Mouse (Mus musculus): ENCODE results near the gene Ranbp9.

DNA sequence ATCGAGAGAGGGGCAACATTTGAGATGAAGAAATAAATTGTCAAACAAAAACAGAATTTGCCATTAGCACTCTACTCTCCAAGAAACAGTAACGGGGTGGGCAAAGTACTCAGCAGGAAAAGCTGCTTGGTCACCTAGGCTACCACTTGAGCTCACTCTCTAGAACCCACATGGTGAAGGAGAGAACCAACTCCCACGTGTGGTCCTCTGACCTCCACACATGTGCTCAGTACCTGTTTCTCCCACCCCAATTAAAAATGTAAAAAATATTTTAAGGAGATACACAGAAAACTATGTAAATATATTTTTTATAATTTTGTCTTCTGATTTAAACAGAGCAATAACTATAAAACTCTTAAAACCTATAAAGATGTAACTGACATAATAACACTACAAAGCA lies 33.4 kb downstream of the Ranbp9 start:
- TF ChIP-seq CTCF (IDR thresholded peaks at IDR 0.05; ENCODE audit: borderline replicate concordance, insufficient read depth, low read length): no peak
- no peak for TF ChIP-seq POLR2A (IDR thresholded peaks at IDR 0.05; ENCODE audit: low read depth, low read length)

All from embryonic fibroblast, embryonic 13.5 days (primary cell).